Mouse (Mus musculus): Measurements from ENCODE around the gene Thsd4. TPM values are rescaled to one million over a fixed set of nuclear protein-coding genes. Genes with fewer than 3 reads are reported as not detected.

Gene Thsd4
- polyA plus RNA-seq, 1 experiment from 2014 or later, result 11.4 TPM

DNA sequence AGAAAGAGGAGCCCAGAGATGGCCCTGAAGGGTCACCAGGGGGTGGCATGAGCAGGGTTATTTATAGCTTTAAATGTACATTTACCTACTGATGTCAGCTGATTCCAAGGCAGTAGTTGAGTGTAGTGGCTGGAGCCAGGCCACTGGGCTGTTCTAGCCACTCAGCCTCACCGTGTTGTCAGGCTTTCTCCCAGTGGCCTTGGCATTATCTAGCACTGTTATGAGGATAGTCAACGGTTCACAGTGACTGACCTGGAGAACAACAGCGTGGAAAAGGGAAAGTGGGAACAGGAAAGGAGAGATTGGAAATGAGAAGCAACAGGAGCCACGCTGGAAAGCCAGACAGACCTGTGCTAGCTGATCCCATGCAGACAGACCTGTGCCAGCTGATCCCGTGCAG lies 329.5 kb downstream of the Thsd4 start:
- no peak for ATAC-seq
- Histone ChIP-seq H3K4me1 (replicated peaks; ENCODE audit: control insufficient read depth, insufficient read depth, low read length) (no peaks in the 10 kb centered on the region), H3K9ac (ENCODE audit: low read depth, low read length) (no peak overlapping the region), H3K36me3 (ENCODE audit: control insufficient read depth, insufficient read depth) (no peaks in the 10 kb centered on the region), H3K27me3 (replicated peaks; ENCODE audit: control insufficient read depth, insufficient read depth, low read length) (no peaks in the 10 kb centered on the region), H3K4me2 (replicated peaks; ENCODE audit: low read depth) (no peak overlapping the region), H3K9me3 (ENCODE audit: control insufficient read depth) (no peaks in the 10 kb centered on the region), H3K27ac (ENCODE audit: low read depth, low read length) (no peak overlapping the region), H3K4me3 (ENCODE audit: low read depth, low read length) (no peak overlapping the region)
- WGBS, result 62% methylated on average over 5 of the region's 5 CpGs
- no peak for TF ChIP-seq CTCF (IDR thresholded peaks at IDR 0.05; ENCODE audit: low read depth)

DNA sequence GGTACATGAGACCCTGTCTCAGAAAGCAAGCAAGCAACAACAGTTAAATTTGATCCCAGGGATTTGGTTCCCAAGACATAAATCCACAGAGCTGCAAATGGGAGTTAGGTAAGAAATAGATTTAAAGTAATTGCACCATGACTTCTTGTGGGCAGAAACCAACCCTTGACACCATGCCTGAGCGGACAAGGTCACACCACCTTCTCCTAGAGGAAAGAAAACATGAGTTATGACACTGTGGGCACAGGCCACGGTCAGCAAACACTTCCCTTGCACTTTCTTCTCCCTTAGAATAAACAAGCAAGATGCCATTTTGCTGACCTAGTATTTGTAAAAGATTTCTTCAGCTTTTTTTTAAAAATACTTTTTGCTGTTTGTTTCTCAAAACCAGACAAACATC lies 334.4 kb downstream of the Thsd4 start:
- Histone ChIP-seq H3K4me2 (replicated peaks; ENCODE audit: low read depth) (no peak overlapping the region), H3K27me3 (replicated peaks; ENCODE audit: control insufficient read depth, insufficient read depth, low read length) (no peaks in the 10 kb centered on the region), H3K9me3 (ENCODE audit: control insufficient read depth) (no peaks in the 10 kb centered on the region), H3K27ac (ENCODE audit: low read depth, low read length) (no peak overlapping the region), H3K4me1 (replicated peaks; ENCODE audit: control insufficient read depth, insufficient read depth, low read length) (no peaks in the 10 kb centered on the region), H3K9ac (ENCODE audit: low read depth, low read length) (no peak overlapping the region), H3K36me3 (ENCODE audit: control insufficient read depth, insufficient read depth) (no peaks in the 10 kb centered on the region), H3K4me3 (ENCODE audit: low read depth, low read length) (no peak overlapping the region)
- ATAC-seq, result no peak
- TF ChIP-seq CTCF (IDR thresholded peaks at IDR 0.05; ENCODE audit: low read depth), result no peak
- 47% methylated on average over 2 of the region's 2 CpGs for WGBS

DNA sequence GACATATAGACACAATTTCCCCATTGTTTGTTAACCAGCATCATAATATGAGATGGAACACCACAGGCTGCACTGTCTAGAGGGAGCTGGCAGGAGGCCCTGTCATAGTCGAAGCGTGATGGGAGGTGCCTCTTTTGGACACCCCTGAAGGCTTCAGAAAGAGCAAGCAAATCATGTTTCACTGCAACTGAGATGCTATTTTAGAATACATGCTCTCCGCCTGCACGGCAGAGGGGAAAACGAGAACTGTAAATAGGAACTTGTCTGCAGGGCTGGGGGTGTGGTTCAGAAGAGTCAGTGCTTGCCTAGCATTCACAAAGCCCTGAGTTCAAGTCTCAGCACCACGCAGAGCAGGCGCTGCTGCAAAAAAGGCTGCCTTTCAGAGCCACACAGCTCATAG lies 334.9 kb downstream of the Thsd4 start:
- no peak overlapping the region for H3K4me2 ChIP-seq (replicated peaks; ENCODE audit: low read depth)
- no peaks in the 10 kb centered on the region for H3K9me3 ChIP-seq (ENCODE audit: control insufficient read depth)
- H3K4me1 ChIP-seq (replicated peaks; ENCODE audit: control insufficient read depth, insufficient read depth, low read length), result no peaks in the 10 kb centered on the region
- TF ChIP-seq CTCF (IDR thresholded peaks at IDR 0.05; ENCODE audit: low read depth), result no peak
- no peaks in the 10 kb centered on the region for H3K36me3 ChIP-seq (ENCODE audit: control insufficient read depth, insufficient read depth)
- H3K4me3 ChIP-seq (ENCODE audit: low read depth, low read length), result no peak overlapping the region
- H3K27ac ChIP-seq (ENCODE audit: low read depth, low read length), result no peak overlapping the region
- no peak overlapping the region for H3K9ac ChIP-seq (ENCODE audit: low read depth, low read length)
- no peaks in the 10 kb centered on the region for H3K27me3 ChIP-seq (replicated peaks; ENCODE audit: control insufficient read depth, insufficient read depth, low read length)
- WGBS, result 83% methylated on average over 7 of the region's 7 CpGs
- ATAC-seq, result no peak

DNA sequence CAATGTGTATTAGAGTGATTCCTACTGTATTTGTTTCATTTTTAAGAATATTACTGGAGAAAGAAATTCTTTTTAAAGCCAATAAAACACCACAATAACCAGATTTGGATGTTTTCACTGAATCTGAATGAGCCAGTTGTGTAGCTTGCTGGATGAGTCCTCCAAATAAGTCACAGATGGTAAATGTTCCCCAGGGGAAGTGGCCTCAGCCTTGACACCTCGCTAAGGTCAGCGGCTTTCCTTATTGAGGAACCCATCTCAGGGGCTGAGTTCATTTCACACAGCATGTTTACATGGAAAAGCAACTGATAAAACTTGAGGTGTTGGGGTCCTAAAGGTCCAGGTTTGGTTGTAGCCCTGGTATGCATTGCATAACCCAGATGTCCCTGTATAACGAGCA lies 337.8 kb downstream of the Thsd4 start:
- no peak for ATAC-seq
- H3K36me3 ChIP-seq (ENCODE audit: control insufficient read depth, insufficient read depth), result no peaks in the 10 kb centered on the region
- TF ChIP-seq CTCF (IDR thresholded peaks at IDR 0.05; ENCODE audit: low read depth), result no peak
- H3K4me1 ChIP-seq (replicated peaks; ENCODE audit: control insufficient read depth, insufficient read depth, low read length), result no peaks in the 10 kb centered on the region
- WGBS, result 71% methylated on average over 3 of the region's 3 CpGs
- H3K9ac ChIP-seq (ENCODE audit: low read depth, low read length), result no peak overlapping the region
- no peak overlapping the region for H3K27ac ChIP-seq (ENCODE audit: low read depth, low read length)
- no peaks in the 10 kb centered on the region for H3K9me3 ChIP-seq (ENCODE audit: control insufficient read depth)
- H3K4me2 ChIP-seq (replicated peaks; ENCODE audit: low read depth), result no peak overlapping the region
- H3K4me3 ChIP-seq (ENCODE audit: low read depth, low read length), result no peak overlapping the region
- no peaks in the 10 kb centered on the region for H3K27me3 ChIP-seq (replicated peaks; ENCODE audit: control insufficient read depth, insufficient read depth, low read length)

DNA sequence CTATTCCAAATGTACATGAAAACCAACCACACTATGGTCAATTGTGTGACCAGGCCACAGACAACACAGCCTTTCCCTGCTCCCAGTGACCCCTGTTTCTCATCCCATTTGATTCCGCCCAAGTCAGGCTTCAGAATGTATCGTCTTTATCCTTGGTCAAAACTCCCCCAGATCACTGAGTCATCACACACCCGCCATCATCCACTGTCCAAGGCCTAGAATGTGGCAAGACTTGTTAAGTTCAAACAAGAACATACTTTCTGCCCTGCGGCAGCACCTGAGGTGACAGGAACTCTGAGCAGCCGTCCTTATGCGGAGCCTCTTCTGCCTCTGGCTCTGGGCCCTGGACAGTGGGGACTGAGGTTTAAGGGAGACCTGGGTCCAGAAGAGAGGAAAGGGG lies 339.5 kb downstream of the Thsd4 start:
- H3K27me3 ChIP-seq (replicated peaks; ENCODE audit: control insufficient read depth, insufficient read depth, low read length), result no peaks in the 10 kb centered on the region
- H3K4me1 ChIP-seq (replicated peaks; ENCODE audit: control insufficient read depth, insufficient read depth, low read length), result no peaks in the 10 kb centered on the region
- no peaks in the 10 kb centered on the region for H3K9me3 ChIP-seq (ENCODE audit: control insufficient read depth)
- no peak for ATAC-seq
- H3K9ac ChIP-seq (ENCODE audit: low read depth, low read length), result no peak overlapping the region
- no peak overlapping the region for H3K4me2 ChIP-seq (replicated peaks; ENCODE audit: low read depth)
- no peak for TF ChIP-seq CTCF (IDR thresholded peaks at IDR 0.05; ENCODE audit: low read depth)
- no peak overlapping the region for H3K27ac ChIP-seq (ENCODE audit: low read depth, low read length)
- H3K36me3 ChIP-seq (ENCODE audit: control insufficient read depth, insufficient read depth), result no peaks in the 10 kb centered on the region
- H3K4me3 ChIP-seq (ENCODE audit: low read depth, low read length), result no peak overlapping the region
- 91% methylated on average over 6 of the region's 6 CpGs for WGBS

DNA sequence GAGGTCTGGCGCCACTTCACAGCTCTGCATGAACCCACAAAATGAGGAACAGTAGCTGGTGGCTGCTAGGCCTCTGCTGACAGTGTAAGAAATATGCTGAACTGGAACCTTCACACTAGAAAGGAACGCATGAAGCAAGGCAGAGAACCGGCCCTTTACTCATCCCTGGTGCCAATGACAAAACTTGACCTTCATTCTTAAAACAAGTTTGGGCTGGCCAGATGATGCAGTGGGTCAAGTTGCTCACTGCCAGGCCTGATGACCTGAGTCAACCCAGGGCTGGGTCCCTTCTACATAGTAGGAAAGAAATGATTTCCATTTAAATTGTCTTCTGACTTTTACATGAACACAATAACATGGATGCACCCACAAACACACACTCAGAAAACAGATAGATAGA lies 340.9 kb downstream of the Thsd4 start:
- no peaks in the 10 kb centered on the region for H3K27me3 ChIP-seq (replicated peaks; ENCODE audit: control insufficient read depth, insufficient read depth, low read length)
- no peak overlapping the region for H3K27ac ChIP-seq (ENCODE audit: low read depth, low read length)
- no peak for ATAC-seq
- H3K4me1 ChIP-seq (replicated peaks; ENCODE audit: control insufficient read depth, insufficient read depth, low read length), result no peaks in the 10 kb centered on the region
- no peak for TF ChIP-seq CTCF (IDR thresholded peaks at IDR 0.05; ENCODE audit: low read depth)
- no peak overlapping the region for H3K4me2 ChIP-seq (replicated peaks; ENCODE audit: low read depth)
- no peaks in the 10 kb centered on the region for H3K9me3 ChIP-seq (ENCODE audit: control insufficient read depth)
- H3K9ac ChIP-seq (ENCODE audit: low read depth, low read length), result no peak overlapping the region
- H3K36me3 ChIP-seq (ENCODE audit: control insufficient read depth, insufficient read depth), result no peaks in the 10 kb centered on the region
- 86% methylated on average over 3 of the region's 3 CpGs for WGBS
- no peak overlapping the region for H3K4me3 ChIP-seq (ENCODE audit: low read depth, low read length)

DNA sequence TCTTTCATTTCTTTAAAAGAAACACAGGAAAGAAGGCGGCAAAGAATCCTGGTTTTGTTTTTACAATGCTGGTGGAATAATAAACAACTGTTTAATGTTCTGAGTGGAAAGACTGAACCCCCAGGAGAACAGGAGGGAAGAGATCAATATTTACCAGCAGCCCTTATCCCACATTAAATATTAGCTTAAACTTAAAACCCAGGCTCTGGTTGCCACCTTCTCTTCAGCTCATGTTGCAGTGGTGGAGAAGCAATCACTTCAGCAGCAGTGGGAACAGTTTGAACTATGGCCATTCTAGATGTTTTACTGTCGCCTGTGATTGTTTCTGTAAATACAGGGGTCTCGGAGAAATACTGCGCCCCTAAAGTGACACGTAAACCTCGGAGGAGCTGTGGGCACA lies 341.7 kb downstream of the Thsd4 start:
- no peaks in the 10 kb centered on the region for H3K4me1 ChIP-seq (replicated peaks; ENCODE audit: control insufficient read depth, insufficient read depth, low read length)
- no peak overlapping the region for H3K4me3 ChIP-seq (ENCODE audit: low read depth, low read length)
- WGBS, result 48% methylated on average over 6 of the region's 6 CpGs
- no peak overlapping the region for H3K27ac ChIP-seq (ENCODE audit: low read depth, low read length)
- H3K36me3 ChIP-seq (ENCODE audit: control insufficient read depth, insufficient read depth), result no peaks in the 10 kb centered on the region
- TF ChIP-seq CTCF (IDR thresholded peaks at IDR 0.05; ENCODE audit: low read depth), result no peak
- H3K9ac ChIP-seq (ENCODE audit: low read depth, low read length), result no peak overlapping the region
- no peak overlapping the region for H3K4me2 ChIP-seq (replicated peaks; ENCODE audit: low read depth)
- H3K27me3 ChIP-seq (replicated peaks; ENCODE audit: control insufficient read depth, insufficient read depth, low read length), result no peaks in the 10 kb centered on the region
- ATAC-seq, result no peak
- no peaks in the 10 kb centered on the region for H3K9me3 ChIP-seq (ENCODE audit: control insufficient read depth)
